Mouse (Mus musculus): ENCODE measurements around the gene Mthfd1. TPM values are rescaled to one million over a fixed set of nuclear protein-coding genes. Genes with fewer than 3 reads are reported as not detected.
A peak's percentile ranks its signal among the peaks of the same experiment; 100 is the strongest.

Mthfd1 gene
- total RNA-seq, 2 experiments from 2014 or later: 25.6 to 27.9 TPM

- DNase-seq: no peak
Measured at GRCm38 (mm10) chr12:76303474-76303873, 48.4 kb downstream of the Mthfd1 start.

- DNase-seq: no peak
Measured at GRCm38 (mm10) chr12:76304199-76304598, 49.1 kb downstream of the Mthfd1 start.

- DNase-seq: peak in 1 of 2 experiments; percentile 20
Measured at GRCm38 (mm10) chr12:76305107-76305506, 50.0 kb downstream of the Mthfd1 start.

GRCm38 (mm10) chr12:76306852-76307561, 51.9 kb downstream of the Mthfd1 start:
- peak in 1 of 2 experiments; percentile 44 for DNase-seq

- DNase-seq: peak; percentile 39 to 62
Measured at GRCm38 (mm10) chr12:76307964-76308363, 52.9 kb downstream of the Mthfd1 start.

- no peak for DNase-seq
Measured at GRCm38 (mm10) chr12:76308436-76308835, 53.3 kb downstream of the Mthfd1 start.

- peak in 1 of 2 experiments; percentile 20 for DNase-seq
Measured at GRCm38 (mm10) chr12:76310007-76310406, 54.9 kb downstream of the Mthfd1 start.

- no peak for DNase-seq
Measured at GRCm38 (mm10) chr12:76310633-76311032, 55.5 kb downstream of the Mthfd1 start.

- DNase-seq: no peak
Measured at GRCm38 (mm10) chr12:76311227-76311626, 56.1 kb downstream of the Mthfd1 start.

- DNase-seq: no peak
Measured at GRCm38 (mm10) chr12:76311951-76312350, 56.9 kb downstream of the Mthfd1 start.

- DNase-seq: peak in 1 of 2 experiments; percentile 42
Measured at GRCm38 (mm10) chr12:76318282-76319212, 63.4 kb downstream of the Mthfd1 start.

GRCm38 (mm10) chr12:76324679-76325431, 69.8 kb downstream of the Mthfd1 start, which contains the start of gene Akap5:
Gene Akap5 (plus strand): TSS chr12:76324891.
- peak; percentile 40 to 56 for DNase-seq

GRCm38 (mm10) chr12:76326437-76327220, 71.5 kb downstream of the Mthfd1 start:
- no peak for DNase-seq

- no peak for DNase-seq
Measured at GRCm38 (mm10) chr12:76328567-76329354, 73.7 kb downstream of the Mthfd1 start.

GRCm38 (mm10) chr12:76333688-76334087, 78.6 kb downstream of the Mthfd1 start:
- DNase-seq: no peak

GRCm38 (mm10) chr12:76335641-76336040, 80.5 kb downstream of the Mthfd1 start:
- DNase-seq: no peak

GRCm38 (mm10) chr12:76336111-76336965, 81.2 kb downstream of the Mthfd1 start:
- no peak for DNase-seq

- DNase-seq: peak; percentile 46 to 84
Measured at GRCm38 (mm10) chr12:76341080-76341479, 86.0 kb downstream of the Mthfd1 start.

- peak in 1 of 2 experiments; percentile 22 for DNase-seq
Measured at GRCm38 (mm10) chr12:76345759-76346455, 90.8 kb downstream of the Mthfd1 start.
